Mouse (Mus musculus): ENCODE results near the gene Rnf217. TPM values are rescaled to one million over a fixed set of nuclear protein-coding genes. Genes with fewer than 3 reads are reported as not detected.
A peak's percentile ranks its signal among the peaks of the same experiment; 100 is the strongest.

The Rnf217 gene
- polyA plus RNA-seq, 1 experiment from 2014 or later: 1.6 TPM

GRCm38 (mm10) chr10:31606981-31607867, 1.8 kb downstream of the Rnf217 start:
- no peaks in the 10 kb centered on the region for H3K9me3 ChIP-seq (ENCODE audit: control insufficient read depth, low read length)
- H3K36me3 ChIP-seq (ENCODE audit: control insufficient read depth, insufficient read depth, low read length): no peaks in the 10 kb centered on the region
- WGBS: 19% methylated on average over 11 of the region's 11 CpGs
- H3K4me1 ChIP-seq (ENCODE audit: control insufficient read depth, insufficient read depth, low read depth, low read length): peaks cover 20% of the 10 kb centered on the region
- peak overlapping the region; percentile 17 for H3K27ac ChIP-seq (ENCODE audit: low read depth, low read length)
- peak overlapping the region; percentile 100 for H3K9ac ChIP-seq (ENCODE audit: low read depth, low read length)
- ATAC-seq: no peak
- H3K4me2 ChIP-seq (ENCODE audit: low read length): peak overlapping the region; percentile 81
- H3K27me3 ChIP-seq (replicated peaks; ENCODE audit: control insufficient read depth, insufficient read depth, low read length): no peaks in the 10 kb centered on the region
- peak overlapping the region; percentile 96 for H3K4me3 ChIP-seq (ENCODE audit: low read length)

DNA sequence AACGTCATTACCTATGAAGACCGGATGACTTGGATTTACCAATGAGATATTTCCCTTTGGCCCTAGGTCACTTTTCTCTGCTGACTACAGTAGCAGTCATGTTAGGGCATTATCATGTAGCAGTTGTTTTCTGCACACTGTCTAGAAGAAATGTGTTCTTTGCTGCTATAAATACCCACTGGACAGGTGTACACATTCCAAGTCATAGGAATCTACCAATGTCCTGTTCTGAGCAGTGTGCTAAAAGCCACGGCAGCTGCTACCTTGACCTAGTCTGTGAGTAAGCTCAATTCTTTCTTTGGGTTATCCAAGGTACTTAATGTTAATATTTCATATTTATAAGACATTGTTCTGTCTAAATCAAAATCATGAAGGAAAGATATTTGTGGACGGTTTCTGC, 5.1 kb downstream of the Rnf217 start:
- Histone ChIP-seq H3K4me2 (ENCODE audit: low read length) (no peak overlapping the region), H3K4me3 (ENCODE audit: low read length) (no peak overlapping the region), H3K4me1 (ENCODE audit: control insufficient read depth, insufficient read depth, low read depth, low read length) (peaks cover 20% of the 10 kb centered on the region), H3K27ac (ENCODE audit: low read depth, low read length) (no peak overlapping the region), H3K9ac (ENCODE audit: low read depth, low read length) (no peak overlapping the region), H3K27me3 (replicated peaks; ENCODE audit: control insufficient read depth, insufficient read depth, low read length) (no peaks in the 10 kb centered on the region), H3K9me3 (ENCODE audit: control insufficient read depth, low read length) (no peaks in the 10 kb centered on the region), H3K36me3 (ENCODE audit: control insufficient read depth, insufficient read depth, low read length) (no peaks in the 10 kb centered on the region)
- WGBS: 89% methylated on average over 4 of the region's 4 CpGs
- no peak for ATAC-seq

DNA sequence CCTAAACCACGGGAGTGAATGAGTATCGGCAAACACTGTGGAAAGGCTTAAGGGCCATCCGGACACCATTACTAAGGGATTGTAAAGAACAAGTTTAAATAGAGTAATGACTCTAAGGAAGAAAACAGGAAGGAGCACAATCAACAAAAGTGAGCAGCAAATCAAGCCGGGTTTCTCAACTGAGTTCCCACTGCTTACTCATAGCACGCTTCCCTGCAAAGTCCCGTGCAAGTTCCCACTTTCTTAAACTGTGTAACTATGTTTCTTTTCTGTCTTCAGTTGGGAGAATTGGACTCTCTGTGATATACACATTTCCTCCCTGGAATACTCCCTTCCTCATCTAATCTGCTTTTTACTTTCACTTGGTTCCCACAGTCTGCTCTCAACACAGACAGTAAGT, 8.9 kb downstream of the Rnf217 start:
- Histone ChIP-seq H3K27ac (ENCODE audit: low read depth, low read length) (no peak overlapping the region), H3K4me2 (ENCODE audit: low read length) (no peak overlapping the region), H3K9me3 (ENCODE audit: control insufficient read depth, low read length) (no peaks in the 10 kb centered on the region), H3K9ac (ENCODE audit: low read depth, low read length) (no peak overlapping the region), H3K27me3 (replicated peaks; ENCODE audit: control insufficient read depth, insufficient read depth, low read length) (no peaks in the 10 kb centered on the region), H3K4me3 (ENCODE audit: low read length) (no peak overlapping the region), H3K36me3 (ENCODE audit: control insufficient read depth, insufficient read depth, low read length) (no peaks in the 10 kb centered on the region), H3K4me1 (ENCODE audit: control insufficient read depth, insufficient read depth, low read depth, low read length) (peaks cover under 1% of the 10 kb centered on the region; the same call in 1 of the 2 replicates)
- no peak for ATAC-seq
- 98% methylated on average over 6 of the region's 6 CpGs for WGBS

GRCm38 (mm10) chr10:31597886-31598285, 11.1 kb downstream of the Rnf217 start:
- Histone ChIP-seq H3K9ac (ENCODE audit: low read depth, low read length) (no peak overlapping the region), H3K36me3 (ENCODE audit: control insufficient read depth, insufficient read depth, low read length) (no peaks in the 10 kb centered on the region), H3K27ac (ENCODE audit: low read depth, low read length) (no peak overlapping the region), H3K9me3 (ENCODE audit: control insufficient read depth, low read length) (no peaks in the 10 kb centered on the region), H3K4me2 (ENCODE audit: low read length) (no peak overlapping the region), H3K4me1 (ENCODE audit: control insufficient read depth, insufficient read depth, low read depth, low read length) (peaks cover 6% of the 10 kb centered on the region), H3K27me3 (replicated peaks; ENCODE audit: control insufficient read depth, insufficient read depth, low read length) (no peaks in the 10 kb centered on the region), H3K4me3 (ENCODE audit: low read length) (no peak overlapping the region)
- WGBS: 86% methylated on average over 2 of the region's 2 CpGs
- no peak for ATAC-seq

- H3K36me3 ChIP-seq (ENCODE audit: control insufficient read depth, insufficient read depth, low read length): no peaks in the 10 kb centered on the region
- no peak overlapping the region for H3K9ac ChIP-seq (ENCODE audit: low read depth, low read length)
- no peak overlapping the region for H3K4me2 ChIP-seq (ENCODE audit: low read length)
- H3K4me3 ChIP-seq (ENCODE audit: low read length): no peak overlapping the region
- ATAC-seq: no peak
- H3K4me1 ChIP-seq (ENCODE audit: control insufficient read depth, insufficient read depth, low read depth, low read length): peaks cover 15% of the 10 kb centered on the region
- H3K27me3 ChIP-seq (replicated peaks; ENCODE audit: control insufficient read depth, insufficient read depth, low read length): no peaks in the 10 kb centered on the region
- no peak overlapping the region for H3K27ac ChIP-seq (ENCODE audit: low read depth, low read length)
- H3K9me3 ChIP-seq (ENCODE audit: control insufficient read depth, low read length): no peaks in the 10 kb centered on the region
- 55% methylated on average over 4 of the region's 4 CpGs for WGBS
Measured at GRCm38 (mm10) chr10:31596804-31597203, 12.2 kb downstream of the Rnf217 start.

DNA sequence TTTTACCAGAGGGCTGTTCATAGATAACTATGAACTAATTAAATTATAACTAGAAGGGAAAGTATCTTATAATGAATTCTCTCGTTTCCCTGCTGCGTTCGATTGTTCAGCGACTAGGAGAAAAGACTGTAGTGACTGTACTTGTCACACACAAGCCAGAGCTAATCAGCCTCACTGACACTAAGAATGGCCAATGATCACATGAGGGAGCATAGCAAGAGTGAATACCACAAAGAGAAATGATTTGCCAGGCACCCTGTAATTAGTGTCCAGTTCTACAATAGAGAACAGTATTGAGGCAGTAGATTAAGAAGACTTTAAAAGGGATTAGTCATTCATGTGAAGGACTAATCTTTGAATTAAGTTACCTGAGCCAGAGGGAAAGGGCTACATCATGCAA, 13.7 kb downstream of the Rnf217 start:
- WGBS: 82% methylated on average over 4 of the region's 4 CpGs
- no peak overlapping the region for H3K9ac ChIP-seq (ENCODE audit: low read depth, low read length)
- no peaks in the 10 kb centered on the region for H3K36me3 ChIP-seq (ENCODE audit: control insufficient read depth, insufficient read depth, low read length)
- no peaks in the 10 kb centered on the region for H3K27me3 ChIP-seq (replicated peaks; ENCODE audit: control insufficient read depth, insufficient read depth, low read length)
- no peak overlapping the region for H3K27ac ChIP-seq (ENCODE audit: low read depth, low read length)
- ATAC-seq: no peak
- no peak overlapping the region for H3K4me2 ChIP-seq (ENCODE audit: low read length)
- peaks cover 15% of the 10 kb centered on the region for H3K4me1 ChIP-seq (ENCODE audit: control insufficient read depth, insufficient read depth, low read depth, low read length)
- H3K4me3 ChIP-seq (ENCODE audit: low read length): no peak overlapping the region
- no peaks in the 10 kb centered on the region for H3K9me3 ChIP-seq (ENCODE audit: control insufficient read depth, low read length)

DNA sequence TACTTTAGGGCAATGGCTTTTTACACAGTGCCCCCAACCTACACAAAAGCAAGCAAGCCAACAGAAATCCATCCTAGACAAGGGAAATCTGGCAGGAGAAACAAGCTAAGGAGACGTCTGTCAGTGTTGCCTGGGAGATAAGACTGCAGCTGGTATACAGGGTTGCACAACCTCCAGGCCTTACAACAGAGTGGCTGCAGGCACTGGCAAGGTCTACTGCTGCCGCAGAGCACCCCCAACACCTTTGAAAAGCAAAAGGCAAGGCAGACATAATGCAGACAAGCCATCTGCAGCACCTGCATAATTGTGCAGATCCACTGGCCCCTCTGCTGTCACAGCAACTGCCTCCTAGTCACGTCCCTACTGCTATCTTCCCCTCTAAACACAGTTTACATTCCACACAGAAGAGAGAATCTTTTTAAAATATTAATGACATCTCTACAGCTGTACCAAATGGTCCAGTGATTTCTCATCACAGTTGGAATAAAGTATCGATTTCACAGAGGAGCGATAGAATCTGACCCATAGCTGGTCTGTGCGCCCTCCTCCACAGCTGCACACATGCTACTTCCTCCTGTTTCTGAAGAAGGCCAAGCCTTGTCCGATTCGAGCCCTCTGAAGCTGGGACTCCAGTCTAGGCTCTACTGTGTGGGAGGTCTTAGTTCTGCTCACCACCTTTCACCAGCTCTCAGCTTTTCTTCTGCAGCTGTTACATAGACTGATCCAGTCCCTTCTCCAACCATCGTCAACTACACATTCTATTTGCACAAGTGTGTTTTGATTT, 16.1 kb downstream of the Rnf217 start:
- WGBS: 39% methylated on average over 9 of the region's 9 CpGs
- H3K27ac ChIP-seq (ENCODE audit: low read depth, low read length): peak overlapping the region; percentile 44
- no peaks in the 10 kb centered on the region for H3K36me3 ChIP-seq (ENCODE audit: control insufficient read depth, insufficient read depth, low read length)
- H3K27me3 ChIP-seq (replicated peaks; ENCODE audit: control insufficient read depth, insufficient read depth, low read length): no peaks in the 10 kb centered on the region
- H3K9ac ChIP-seq (ENCODE audit: low read depth, low read length): no peak overlapping the region
- peaks cover 15% of the 10 kb centered on the region for H3K4me1 ChIP-seq (ENCODE audit: control insufficient read depth, insufficient read depth, low read depth, low read length)
- peak; percentile 90 for ATAC-seq
- 0 out of 2 replicates have a peak overlapping the region, but pooled peaks have one; percentile 16 for H3K4me2 ChIP-seq (ENCODE audit: low read length)
- H3K4me3 ChIP-seq (ENCODE audit: low read length): no peak overlapping the region
- H3K9me3 ChIP-seq (ENCODE audit: control insufficient read depth, low read length): no peaks in the 10 kb centered on the region

DNA sequence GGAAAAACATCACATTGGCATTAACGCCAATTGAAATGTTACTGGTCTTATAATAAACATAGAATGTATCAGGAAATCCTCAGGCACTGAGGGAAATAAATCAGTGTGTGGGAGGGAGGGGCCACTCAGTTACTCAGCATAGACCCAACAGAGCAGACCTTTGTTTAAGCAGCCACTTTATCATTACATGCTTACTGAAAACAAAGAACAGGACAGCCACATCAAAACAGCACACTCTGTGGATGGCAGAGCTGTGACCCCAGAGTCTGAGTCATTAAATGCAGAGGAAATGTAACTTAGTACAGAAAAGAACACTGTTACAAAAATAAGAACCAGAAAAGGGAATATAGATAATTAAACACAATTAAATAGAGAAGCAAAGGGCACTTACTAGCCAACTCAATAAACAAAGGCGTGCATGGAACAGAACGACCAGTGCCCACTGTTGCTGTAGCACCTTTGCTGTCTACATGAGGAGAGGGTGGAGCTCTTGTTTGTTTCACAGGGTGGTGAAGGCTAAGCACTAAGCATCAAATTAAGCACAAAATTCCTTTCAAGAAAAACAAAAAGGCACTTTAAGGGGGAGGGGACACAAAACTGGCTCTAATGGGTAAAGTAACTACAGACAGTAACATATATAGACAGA, 16.8 kb downstream of the Rnf217 start:
- H3K27ac ChIP-seq (ENCODE audit: low read depth, low read length): peak overlapping the region; percentile 41
- WGBS: 44% methylated on average over 3 of the region's 3 CpGs
- H3K4me2 ChIP-seq (ENCODE audit: low read length): 0 out of 2 replicates have a peak overlapping the region, but pooled peaks have one; percentile 16
- H3K36me3 ChIP-seq (ENCODE audit: control insufficient read depth, insufficient read depth, low read length): no peaks in the 10 kb centered on the region
- no peak overlapping the region for H3K9ac ChIP-seq (ENCODE audit: low read depth, low read length)
- H3K27me3 ChIP-seq (replicated peaks; ENCODE audit: control insufficient read depth, insufficient read depth, low read length): no peaks in the 10 kb centered on the region
- H3K4me1 ChIP-seq (ENCODE audit: control insufficient read depth, insufficient read depth, low read depth, low read length): peaks cover 15% of the 10 kb centered on the region
- H3K9me3 ChIP-seq (ENCODE audit: control insufficient read depth, low read length): no peaks in the 10 kb centered on the region
- ATAC-seq: peak; percentile 57
- H3K4me3 ChIP-seq (ENCODE audit: low read length): no peak overlapping the region

DNA sequence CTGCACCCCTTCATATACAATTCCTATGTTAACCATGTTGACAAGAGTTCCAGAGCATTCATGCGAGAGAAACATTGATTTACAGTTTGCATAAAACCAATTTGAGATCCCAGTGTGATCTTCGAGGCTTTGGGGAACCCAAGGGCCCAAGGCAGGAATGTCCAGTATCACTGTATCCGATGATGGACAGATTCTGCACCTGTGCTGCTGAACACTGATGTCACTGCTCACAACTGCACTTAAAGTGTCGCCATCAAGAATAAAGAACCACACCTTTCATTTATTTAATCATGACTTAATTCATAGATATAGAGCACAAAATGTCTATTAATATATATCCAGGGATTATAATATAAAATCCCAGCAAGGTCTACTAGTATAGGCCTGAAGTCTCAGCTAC, 28.3 kb downstream of the Rnf217 start:
- Histone ChIP-seq H3K4me1 (ENCODE audit: control insufficient read depth, insufficient read depth, low read depth, low read length) (no peaks in the 10 kb centered on the region), H3K4me3 (ENCODE audit: low read length) (no peak overlapping the region), H3K4me2 (ENCODE audit: low read length) (no peak overlapping the region), H3K27me3 (replicated peaks; ENCODE audit: control insufficient read depth, insufficient read depth, low read length) (no peaks in the 10 kb centered on the region), H3K36me3 (ENCODE audit: control insufficient read depth, insufficient read depth, low read length) (no peaks in the 10 kb centered on the region), H3K9me3 (ENCODE audit: control insufficient read depth, low read length) (no peaks in the 10 kb centered on the region), H3K27ac (ENCODE audit: low read depth, low read length) (no peak overlapping the region), H3K9ac (ENCODE audit: low read depth, low read length) (no peak overlapping the region)
- 92% methylated on average over 4 of the region's 4 CpGs for WGBS
- no peak for ATAC-seq
